10 mouse cellular contexts compared by ENCODE assay signal in genomic region chr7:138497202-138497601, GRCm38 (mm10).
DNase-seq lines count a peak whose midpoint lies in the region; ATAC-seq and TF ChIP-seq lines count a peak whose summit lies in the region.
"Had no signal": no experiment of that assay in that cellular context is flagged by ENCODE, and none has a peak within 500 bp of the region (broad histone marks: within the 10 kb centered on the region; RNA-seq: fewer than 3 reads in every experiment).

No protein-coding gene starts in this region.

- ATAC-seq in CD4-positive, CD25-positive, alpha-beta regulatory T cell, adult 4 months = no peak
- ATAC-seq: forebrain, embryonic 14.5 days had no signal

- intact Hi-C loops in heart, postnatal 10 days (cut with DNase I) = no loop called here

- no peak overlapping the region for H3K4me3 ChIP-seq in lung, adult 2 months (replicated peaks; ENCODE audit: extremely low read depth, low read depth, low read length)

- no peaks in the 10 kb centered on the region for H3K4me1 ChIP-seq in lung, adult 2 months (ENCODE audit: control insufficient read depth, insufficient read depth, low read length)

- WGBS in lung, adult 2 months = 62% methylated on average over 6 of the region's 6 CpGs

- peak; percentile 72 for DNase-seq in heart, adult 11 months
- DNase-seq in heart, postnatal 10 days = no peak
- peak; percentile 4 for DNase-seq in lung, adult 2 months
- no peak for DNase-seq in lung, postnatal 25 days (ENCODE audit: low spot score)
- DNase-seq in ZHBTc4 (ENCODE audit: low read depth, low spot score) = peak; percentile 51
- peak; percentile 29 for DNase-seq in lung, postnatal 36 days
- DNase-seq: heart, postnatal 4 days; thymus, adult 2 months had no signal

- no peak for TF ChIP-seq POLR2A in lung, adult 2 months (IDR thresholded peaks at IDR 0.05; ENCODE audit: borderline replicate concordance, extremely low read depth, low read depth, low read length)

- no peak for TF ChIP-seq CTCF in lung, adult 2 months (IDR thresholded peaks at IDR 0.05; ENCODE audit: insufficient read depth, low read length)

Comparison
In these comparisons a context has a peak if more than half of its experiments do, and no peak if none do; other contexts are left out.
1. DNase-seq: peak in heart, adult 11 months (single experiment), lung, adult 2 months (single experiment), ZHBTc4 (single experiment) and lung, postnatal 36 days (single experiment); none in heart, postnatal 10 days (0 of 2) and lung, postnatal 25 days (single experiment).